Mouse (Mus musculus) ES-E14 (cell line): ENCODE results near the gene Proser2. TPM values are rescaled to one million over a fixed set of nuclear protein-coding genes. Genes with fewer than 3 reads are reported as not detected.
A peak's percentile ranks its signal among the peaks of the same experiment; 100 is the strongest.

ENCODE experiments used
- DNase-seq: peaks from one replicate; pipeline ENCODE4 v3.0.0-alpha.2; 2013; ENCODE audit warnings: low read depth, low spot score
- H3K27ac ChIP-seq: 2 replicates; pipeline ENCODE4 v1.5.1; 2012; ENCODE audit warnings: low read depth, mild to moderate bottlenecking, low read length, moderate library complexity, mixed read lengths; ENCODE audit not compliant: poor library complexity, insufficient read depth, severe bottlenecking
- H3K36me3 ChIP-seq: 2 replicates; pipeline ENCODE4 v1.6.1; 2012; ENCODE audit warnings: mild to moderate bottlenecking, low read length, moderate library complexity, mixed read lengths; ENCODE audit not compliant: control insufficient read depth, poor library complexity, insufficient read depth, severe bottlenecking
- H3K4me1 ChIP-seq, 2 experiments: fragments of 150-350 bp in 1 of 2; sonication (generic) in 1 of 2; 2 replicates each; pipeline ENCODE4 v1.6.1; 2012; ENCODE audit warnings: low read length in 2 of 2, mild to moderate bottlenecking in 1 of 2, mixed read lengths in 1 of 2; ENCODE audit not compliant: control insufficient read depth in 2 of 2, insufficient read depth in 2 of 2, poor library complexity in 1 of 2
- H3K4me3 ChIP-seq, 2 experiments: fragments of 150-350 bp in 1 of 2; sonication (generic) in 1 of 2; 2 replicates each; pipeline ENCODE4 v1.5.1; 2012; ENCODE audit warnings: low read length in 2 of 2, low read depth in 1 of 2, mild to moderate bottlenecking in 1 of 2, mixed read lengths in 1 of 2; ENCODE audit not compliant: insufficient read depth in 1 of 2, poor library complexity in 1 of 2, severe bottlenecking in 1 of 2
- H3K9ac ChIP-seq: 2 replicates; pipeline ENCODE4 v1.6.1; 2012; ENCODE audit warnings: low read depth, mild to moderate bottlenecking, low read length, mixed read lengths; ENCODE audit not compliant: poor library complexity, insufficient read depth, severe bottlenecking
- H3K9me3 ChIP-seq: fragments of 150-350 bp; sonication (generic); 2 replicates; pipeline ENCODE4 v1.6.1; 2012; ENCODE audit warnings: low read depth, mild to moderate bottlenecking, low read length; ENCODE audit not compliant: control insufficient read depth, insufficient read depth
- CHD2 ChIP-seq: IDR thresholded peaks from 2 replicates; pipeline ENCODE4 v1.6.1; 2014; ENCODE audit warnings: mild to moderate bottlenecking, low read depth, low read length, inconsistent platforms
- HCFC1 ChIP-seq: IDR thresholded peaks from 2 replicates; pipeline ENCODE4 v1.6.1; 2012; ENCODE audit warnings: low read length, inconsistent platforms, borderline replicate concordance; ENCODE audit not compliant: insufficient read depth
- MAFK ChIP-seq: IDR thresholded peaks from 2 replicates; pipeline ENCODE4 v1.6.1; 2014; ENCODE audit warnings: mild to moderate bottlenecking, low read depth, low read length, inconsistent platforms; ENCODE audit not compliant: insufficient read depth
- ZC3H11A ChIP-seq: IDR thresholded peaks from 2 replicates; pipeline ENCODE4 v1.6.1; 2012; ENCODE audit warnings: low read depth, mild to moderate bottlenecking, inconsistent platforms, low read length, borderline replicate concordance
- ZNF384 ChIP-seq: IDR thresholded peaks from 2 replicates; pipeline ENCODE4 v1.6.1; 2012; ENCODE audit warnings: low read depth, low read length, inconsistent platforms
- in situ Hi-C, 2 experiments: fragments of 600-800 bp; cut with MboI; formaldehyde crosslinking; loops; one replicate each; pipeline ENCODE4 v1.15.1; 2025; ENCODE audit warnings: low sequenced_read_pairs in 2 of 2, inconsistent platforms in 1 of 2; ENCODE audit not compliant: unreplicated experiment in 2 of 2
- total RNA-seq: library from RNA; depleted of rRNA; stranded (reverse); fragments of 300-350 nt; gene quantifications from 2 replicates; pipeline ENCODE4 v1.2.3, GENCODE M21; 2012; rRNA removed

The Proser2 gene
- total RNA-seq, result 1.9 TPM in 2 replicates

- Histone ChIP-seq H3K27ac (no peak within 1 kb of the TSS), H3K4me3 (peak within 1 kb of the TSS; percentile 77 to 92), H3K4me1 (peaks cover 1 to 9% of the 10 kb centered on the region in 2 experiments; a peak in 2 of 4 replicates), H3K36me3 (no peaks in the 10 kb centered on the region), H3K9ac (peak within 1 kb of the TSS; percentile 74), H3K9me3 (no peaks in the 10 kb centered on the region)
- in situ Hi-C loops, result no loop called here
- DNase-seq, result peak; percentile 65
- TF ChIP-seq CHD2 (no peak), HCFC1 (peak; percentile 7; the same call in 1 of the 2 replicates)
These were observed at the start of gene Proser2 for GRCm38 (mm10) chr2:6129555-6130355. TSS of gene Proser2 (minus strand) at chr2:6130211.

GRCm38 (mm10) chr2:6179749-6180117, 49.7 kb upstream of the Proser2 start:
- no peaks in the 10 kb centered on the region for H3K9me3 ChIP-seq
- no peak overlapping the region for H3K9ac ChIP-seq
- no peak overlapping the region for H3K4me3 ChIP-seq
- H3K4me1 ChIP-seq, result no peaks in the 10 kb centered on the region
- no peaks in the 10 kb centered on the region for H3K36me3 ChIP-seq
- no peak for TF ChIP-seq CHD2
- no peak for DNase-seq
- no peak overlapping the region for H3K27ac ChIP-seq
- in situ Hi-C loops, result no loop called here

GRCm38 (mm10) chr2:6178901-6179748, 49.1 kb upstream of the Proser2 start:
- no peak for DNase-seq

GRCm38 (mm10) chr2:6173013-6173412, 43.0 kb upstream of the Proser2 start:
- TF ChIP-seq ZC3H11A, result no peak

More at GRCm38 (mm10) chr2:6178901-6179748, 49.1 kb upstream of the Proser2 start:
- in situ Hi-C loops, result no loop called here
- H3K4me3 ChIP-seq, result no peak overlapping the region
- H3K9me3 ChIP-seq, result no peaks in the 10 kb centered on the region
- no peak for TF ChIP-seq HCFC1
- no peak for TF ChIP-seq ZNF384
- no peak for TF ChIP-seq MAFK
- TF ChIP-seq ZC3H11A, result no peak
- TF ChIP-seq CHD2, result no peak
- H3K9ac ChIP-seq, result no peak overlapping the region
- H3K4me1 ChIP-seq, result no peaks in the 10 kb centered on the region
- H3K36me3 ChIP-seq, result no peaks in the 10 kb centered on the region
- H3K27ac ChIP-seq, result no peak overlapping the region

More at GRCm38 (mm10) chr2:6173013-6173412, 43.0 kb upstream of the Proser2 start:
- Histone ChIP-seq H3K4me3 (no peak overlapping the region), H3K9me3 (no peaks in the 10 kb centered on the region), H3K27ac (no peak overlapping the region; the same call in 1 of the 2 replicates), H3K9ac (no peak overlapping the region), H3K36me3 (no peaks in the 10 kb centered on the region), H3K4me1 (no peaks in the 10 kb centered on the region)
- no peak for DNase-seq
- in situ Hi-C loops, result no loop called here
